Mouse (Mus musculus) hindbrain, embryonic 13.5 days (tissue): Measurements from ENCODE around the gene Lemd1. TPM values are rescaled to one million over a fixed set of nuclear protein-coding genes. Genes with fewer than 3 reads are reported as not detected.

Experiments
- ATAC-seq: fragments of 200-750 bp; cut with Nextera tagmentation; 2 replicates; pipeline ENCODE4 v1.8.0; 2017; ENCODE audit warnings: moderate TSS enrichment; ENCODE audit not compliant: low FRiP score
- H3K27ac ChIP-seq: fragments of 300-500 bp; sonication (generic); 2 replicates; pipeline ENCODE4 v1.5.1; 2015; ENCODE audit warnings: inconsistent platforms, mild to moderate bottlenecking, moderate library complexity
- H3K27me3 ChIP-seq: fragments of 300-500 bp; sonication (generic); 2 replicates; pipeline ENCODE4 v1.6.1; 2015; ENCODE audit warnings: mild to moderate bottlenecking, inconsistent platforms
- H3K36me3 ChIP-seq: fragments of 300-500 bp; sonication (generic); 2 replicates; pipeline ENCODE4 v1.6.1; 2015; ENCODE audit warnings: mild to moderate bottlenecking, inconsistent platforms
- H3K4me1 ChIP-seq: fragments of 300-500 bp; sonication (generic); replicated peaks from 2 replicates; pipeline ENCODE4 v1.6.1; 2015; ENCODE audit warnings: inconsistent platforms
- H3K4me2 ChIP-seq: fragments of 300-500 bp; sonication (generic); 2 replicates; pipeline ENCODE4 v1.6.1; 2015; ENCODE audit warnings: inconsistent platforms, mild to moderate bottlenecking, moderate library complexity
- H3K4me3 ChIP-seq: fragments of 300-500 bp; sonication (generic); 2 replicates; pipeline ENCODE4 v1.5.1; 2015; ENCODE audit warnings: mild to moderate bottlenecking, inconsistent platforms
- H3K9ac ChIP-seq: fragments of 300-500 bp; sonication (generic); 2 replicates; pipeline ENCODE4 v1.6.1; 2015; ENCODE audit warnings: mild to moderate bottlenecking, inconsistent platforms
- H3K9me3 ChIP-seq: fragments of 300-500 bp; sonication (generic); 2 replicates; pipeline ENCODE4 v1.6.1; 2016; ENCODE audit warnings: inconsistent platforms
- WGBS: fragments of 180-500 bp; shearing (Covaris S2); methylation state at CpG from one replicate; pipeline ENCODE4 v1.1.7; 2015; 5-methylcytosine and 5-hydroxymethylcytosine counted together
- microRNA counts: library from miRNA; unstranded; fragments of <30 nt; microRNA quantifications from one replicate; lab custom pipeline; 2016
- microRNA-seq: library from miRNA; unstranded; fragments of <30 nt; microRNA quantifications from one replicate; pipeline ENCODE4, GENCODE M21; 2016
- polyA plus RNA-seq: library from polyadenylated mRNA; unstranded; fragments of >200 nt; fragmentation: Nextera tagmentation; extraction: Ambion mirVana; gene quantifications from 2 replicates; pipeline ENCODE4 v1.2.1, GENCODE M21; 2015

Lemd1 gene
- polyA plus RNA-seq, 1 experiment from 2014 or later = 25.7 TPM

DNA sequence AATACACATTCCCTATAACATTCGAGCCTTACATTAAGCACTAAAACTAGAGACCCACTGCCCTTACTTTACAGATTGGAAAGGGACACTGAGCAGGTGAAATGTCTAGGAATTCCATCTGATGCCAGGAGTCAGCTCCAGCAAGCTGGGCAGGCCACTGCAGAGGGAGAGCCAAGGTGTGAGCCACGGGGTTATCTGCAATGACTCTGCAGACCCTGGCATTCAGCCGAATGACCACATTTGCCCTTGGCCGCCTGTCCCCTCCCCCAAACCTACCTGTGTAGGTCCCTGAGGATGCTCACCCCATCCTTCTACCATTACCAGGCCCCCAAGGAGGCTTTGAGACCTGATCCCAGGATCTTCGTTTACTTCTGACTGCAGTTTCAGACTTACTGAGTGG lies 108.5 kb downstream of the Lemd1 start:
- Histone ChIP-seq H3K36me3 (0 out of 2 replicates have a peak, but pooled peaks cover 3% of the 10 kb centered on the region), H3K4me3 (peak overlapping the region; percentile 64), H3K27ac (no peak overlapping the region), H3K9ac (peak overlapping the region; percentile 84), H3K9me3 (no peaks in the 10 kb centered on the region), H3K27me3 (peaks cover 25% of the 10 kb centered on the region), H3K4me2 (peak overlapping the region; percentile 95), H3K4me1 (peaks cover 63% of the 10 kb centered on the region)
- 84% methylated on average over 5 of the region's 5 CpGs for WGBS
- ATAC-seq = no peak

GRCm38 (mm10) chr1:132301242-132301641 lies 110.0 kb downstream of the Lemd1 start:
- Histone ChIP-seq H3K4me2 (peak overlapping the region; percentile 95), H3K4me1 (peaks cover 53% of the 10 kb centered on the region), H3K9me3 (no peaks in the 10 kb centered on the region), H3K27ac (no peak overlapping the region), H3K4me3 (no peak overlapping the region), H3K9ac (no peak overlapping the region), H3K36me3 (0 out of 2 replicates have a peak, but pooled peaks cover 6% of the 10 kb centered on the region), H3K27me3 (peaks cover 18% of the 10 kb centered on the region)
- no peak for ATAC-seq
- WGBS = 71% methylated on average over 5 of the region's 5 CpGs

GRCm38 (mm10) chr1:132302341-132302866 lies 111.2 kb downstream of the Lemd1 start:
- ATAC-seq = no peak
- Histone ChIP-seq H3K36me3 (0 out of 2 replicates have a peak, but pooled peaks cover 6% of the 10 kb centered on the region), H3K4me2 (no peak overlapping the region), H3K27ac (no peak overlapping the region), H3K4me1 (peaks cover 41% of the 10 kb centered on the region), H3K27me3 (peaks cover 17% of the 10 kb centered on the region), H3K4me3 (no peak overlapping the region), H3K9me3 (no peaks in the 10 kb centered on the region), H3K9ac (no peak overlapping the region)
- 85% methylated on average over 9 of the region's 9 CpGs for WGBS

DNA sequence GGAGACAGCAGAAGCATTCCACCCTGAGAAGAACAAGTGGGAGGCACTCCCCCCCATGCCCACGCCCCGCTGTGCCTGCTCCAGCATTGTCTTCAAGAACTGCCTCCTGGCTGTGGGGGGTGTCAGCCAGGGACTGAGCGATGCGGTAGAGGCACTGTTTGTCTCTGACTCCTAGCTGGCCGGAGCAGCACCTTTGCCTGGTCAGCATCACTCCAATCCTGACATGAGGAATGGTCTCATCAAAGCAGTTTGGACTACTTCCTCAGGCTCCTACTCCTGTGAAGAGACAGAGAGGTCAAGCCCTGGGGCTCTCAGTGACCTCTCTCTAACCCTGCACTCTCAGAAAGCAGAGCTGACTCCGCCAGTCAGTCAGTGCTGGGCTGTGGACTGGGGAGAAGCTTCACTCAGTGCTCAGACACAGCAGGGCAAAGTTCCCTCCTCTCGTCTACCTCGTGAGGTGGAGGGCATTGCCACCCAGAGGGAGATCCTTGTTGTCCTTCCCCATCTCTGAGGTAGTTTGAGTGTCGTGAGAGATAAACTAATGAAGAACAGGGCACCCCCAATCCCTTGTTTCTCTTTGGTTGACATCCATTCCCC lies 113.5 kb downstream of the Lemd1 start:
- Histone ChIP-seq H3K27ac (no peak overlapping the region), H3K27me3 (peaks cover 11% of the 10 kb centered on the region), H3K4me1 (peaks cover 19% of the 10 kb centered on the region), H3K9me3 (no peaks in the 10 kb centered on the region), H3K4me3 (no peak overlapping the region), H3K36me3 (0 out of 2 replicates have a peak, but pooled peaks cover 6% of the 10 kb centered on the region), H3K4me2 (no peak overlapping the region), H3K9ac (no peak overlapping the region)
- ATAC-seq = no peak
- WGBS = 25% methylated on average over 9 of the region's 9 CpGs

DNA sequence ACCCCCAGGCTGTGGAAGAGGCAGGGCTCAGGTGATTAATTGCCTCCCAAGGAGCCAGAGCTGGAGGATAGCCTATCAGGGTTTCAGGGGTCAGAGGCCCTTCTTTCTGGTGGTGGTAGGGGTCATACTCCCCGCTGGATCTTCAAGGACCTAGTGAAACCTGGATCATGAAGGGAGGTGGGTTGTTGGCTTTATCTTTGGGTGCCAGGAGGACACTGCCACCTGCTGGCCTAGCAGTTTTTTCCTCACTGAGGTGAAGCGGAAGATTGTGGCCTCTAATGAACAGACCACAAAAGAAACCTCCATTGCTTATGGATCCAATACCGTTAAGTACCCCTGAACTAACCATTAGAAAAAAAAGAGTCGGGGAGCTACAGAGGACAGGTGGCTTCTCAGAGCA lies 114.9 kb downstream of the Lemd1 start:
- H3K4me1 ChIP-seq = peaks cover 10% of the 10 kb centered on the region; the same call in 1 of the 2 replicates
- H3K27ac ChIP-seq = no peak overlapping the region
- H3K9ac ChIP-seq = no peak overlapping the region
- WGBS = 40% methylated on average over 4 of the region's 4 CpGs
- H3K36me3 ChIP-seq = 0 out of 2 replicates have a peak, but pooled peaks cover 6% of the 10 kb centered on the region
- H3K27me3 ChIP-seq = peaks cover 8% of the 10 kb centered on the region; the same call in 1 of the 2 replicates
- H3K4me3 ChIP-seq = no peak overlapping the region
- H3K4me2 ChIP-seq = no peak overlapping the region
- H3K9me3 ChIP-seq = no peaks in the 10 kb centered on the region
- ATAC-seq = no peak

DNA sequence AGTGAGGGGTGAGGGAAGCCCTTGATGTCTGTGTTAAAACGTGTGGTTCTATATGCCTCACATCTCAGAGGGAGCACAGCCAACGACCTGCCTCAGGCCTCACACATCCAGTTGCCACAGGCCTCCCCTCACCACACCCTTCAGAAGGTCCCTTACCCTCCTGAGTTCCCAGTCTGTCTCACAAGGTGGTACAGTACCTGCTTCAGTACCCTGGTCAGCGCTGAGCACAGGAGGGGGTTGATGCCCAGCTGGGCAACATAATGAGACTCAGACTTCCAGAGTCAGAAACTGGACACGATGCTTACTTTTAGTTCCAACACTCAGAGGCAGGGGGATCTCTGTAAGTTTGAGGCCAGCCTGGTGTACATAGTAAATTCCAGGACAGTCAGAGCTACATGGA lies 115.6 kb downstream of the Lemd1 start:
- 21% methylated on average over 4 of the region's 4 CpGs for WGBS
- H3K4me1 ChIP-seq = peaks cover 4% of the 10 kb centered on the region; the same call in 1 of the 2 replicates
- 0 out of 2 replicates have a peak, but pooled peaks cover 6% of the 10 kb centered on the region for H3K36me3 ChIP-seq
- no peak overlapping the region for H3K9ac ChIP-seq
- no peak overlapping the region for H3K4me3 ChIP-seq
- H3K9me3 ChIP-seq = no peaks in the 10 kb centered on the region
- H3K27me3 ChIP-seq = 0 out of 2 replicates have a peak, but pooled peaks cover 6% of the 10 kb centered on the region
- no peak overlapping the region for H3K27ac ChIP-seq
- no peak overlapping the region for H3K4me2 ChIP-seq
- no peak for ATAC-seq

GRCm38 (mm10) chr1:132307962-132308361 lies 116.7 kb downstream of the Lemd1 start:
- Histone ChIP-seq H3K9ac (no peak overlapping the region), H3K4me1 (no peaks in the 10 kb centered on the region; the same call in 1 of the 2 replicates), H3K27ac (no peak overlapping the region), H3K27me3 (no peaks in the 10 kb centered on the region), H3K4me2 (no peak overlapping the region), H3K9me3 (no peaks in the 10 kb centered on the region), H3K36me3 (0 out of 2 replicates have a peak, but pooled peaks cover 6% of the 10 kb centered on the region), H3K4me3 (no peak overlapping the region)
- WGBS = 84% methylated on average over 6 of the region's 6 CpGs
- no peak for ATAC-seq

GRCm38 (mm10) chr1:132308674-132309073 lies 117.4 kb downstream of the Lemd1 start:
- Histone ChIP-seq H3K27ac (no peak overlapping the region), H3K36me3 (0 out of 2 replicates have a peak, but pooled peaks cover 6% of the 10 kb centered on the region), H3K9me3 (no peaks in the 10 kb centered on the region), H3K27me3 (no peaks in the 10 kb centered on the region), H3K4me3 (no peak overlapping the region), H3K4me2 (no peak overlapping the region), H3K9ac (no peak overlapping the region), H3K4me1 (no peaks in the 10 kb centered on the region; the same call in 1 of the 2 replicates)
- ATAC-seq = no peak
- 97% methylated on average over 7 of the region's 7 CpGs for WGBS

MicroRNAs within 50 kb of the gene (microRNA counts, 519-probe panel; counts per million panel counts)
- microRNA mmu-miR-135b (lab: Ali Mortazavi, UCI) = 4,752 counts per million, percentile 79 among the panel's probes with 10 or more counts

Small RNAs within 50 kb of the gene (microRNA-seq; reads per million reads assigned to microRNA genes)
- gene Mir135b = 7,008 reads per million, percentile 94 among the genes with 10 or more reads in this experiment

Other genes starting within 250 kb of the Lemd1 start
- 1.8 and 4.3 TPM in 2 replicates for gene Slc45a3, start 228.5 kb upstream of the Lemd1 start, polyA plus RNA-seq
- 10.6 and 11.0 TPM in 2 replicates for gene Elk4, start 183.8 kb upstream of the Lemd1 start, polyA plus RNA-seq
- 6.8 and 7.2 TPM in 2 replicates for gene Mfsd4a, start 123.4 kb upstream of the Lemd1 start, polyA plus RNA-seq
- 0.31 and 0.32 TPM in 2 replicates for gene Cdk18, start 51.7 kb upstream of the Lemd1 start, polyA plus RNA-seq
- gene AC124108.1, start within 50 bp of the Lemd1 start, polyA plus RNA-seq = 4.2 and 4.8 TPM in 2 replicates
- gene Gm10188, start 38.3 kb downstream of the Lemd1 start, polyA plus RNA-seq = 0.63 and 0.95 TPM in 2 replicates
- 5.1 and 5.4 TPM in 2 replicates for gene Klhdc8a, start 107.2 kb downstream of the Lemd1 start, polyA plus RNA-seq
- 17.6 and 22.5 TPM in 2 replicates for gene Nuak2, start 124.7 kb downstream of the Lemd1 start, polyA plus RNA-seq
- gene Tmcc2, start 199.8 kb downstream of the Lemd1 start, polyA plus RNA-seq = 24.6 and 25.7 TPM in 2 replicates
- gene Dstyk, start 226.1 kb downstream of the Lemd1 start, polyA plus RNA-seq = 10.0 and 10.3 TPM in 2 replicates